Mouse (Mus musculus) c-Kit-negative CD71-positive TER-119-positive erythroid progenitor cells, embryonic 14.5 days (primary cell): ENCODE results near the gene Rsph6a.

Source experiments
- DNase-seq: peaks from one replicate; pipeline ENCODE4 v3.0.0-alpha.2; 2013; ENCODE audit warnings: low read depth, low spot score

The Rsph6a gene

GRCm38 (mm10) chr7:19098811-19099210, 44.3 kb downstream of the Rsph6a start:
- DNase-seq: no peak

GRCm38 (mm10) chr7:19100290-19100689, 45.8 kb downstream of the Rsph6a start:
- DNase-seq: no peak

GRCm38 (mm10) chr7:19103741-19104140, 49.3 kb downstream of the Rsph6a start:
- DNase-seq: no peak

GRCm38 (mm10) chr7:19104486-19104885, 50.0 kb downstream of the Rsph6a start:
- no peak for DNase-seq

GRCm38 (mm10) chr7:19107436-19107835, 52.9 kb downstream of the Rsph6a start:
- no peak for DNase-seq

- DNase-seq: no peak
Observed at GRCm38 (mm10) chr7:19109565-19109964, 55.1 kb downstream of the Rsph6a start.

- no peak for DNase-seq
Observed at GRCm38 (mm10) chr7:19118028-19118771, 63.7 kb downstream of the Rsph6a start, which contains the start of gene Gm4969. TSS of gene Gm4969 (minus strand) at chr7:19118368.

- DNase-seq: no peak
Observed at GRCm38 (mm10) chr7:19119083-19119482, 64.6 kb downstream of the Rsph6a start.

GRCm38 (mm10) chr7:19119631-19120429, 65.3 kb downstream of the Rsph6a start, which contains the start of gene Fbxo46:
TSS of gene Fbxo46 (plus strand) at chr7:19119859.
- peak; percentile 91 for DNase-seq

GRCm38 (mm10) chr7:19121686-19122085, 67.2 kb downstream of the Rsph6a start:
- DNase-seq: no peak
